Mouse (Mus musculus): ENCODE results near the gene Cxadr.
A peak's percentile ranks its signal among the peaks of the same experiment; 100 is the strongest.
"Not testable (repeated sequence)": the region's sequence is repeated elsewhere in the genome, so short reads cannot be mapped to it uniquely, and the experiment has no call there.

Cxadr gene

GRCm38 (mm10) chr16:78307476-78308192, 6.3 kb downstream of the Cxadr start:
- DNase-seq, result no peak

- no peak for DNase-seq
Observed at GRCm38 (mm10) chr16:78309258-78309657, 8.0 kb downstream of the Cxadr start.

GRCm38 (mm10) chr16:78313135-78313887, 12.0 kb downstream of the Cxadr start:
- no peak for DNase-seq

GRCm38 (mm10) chr16:78314026-78314425, 12.7 kb downstream of the Cxadr start:
- no peak for DNase-seq

- peak; percentile 36 for DNase-seq
Observed at GRCm38 (mm10) chr16:78316849-78317248, 15.6 kb downstream of the Cxadr start.

- no peak for DNase-seq
Observed at GRCm38 (mm10) chr16:78317960-78318359, 16.7 kb downstream of the Cxadr start.

- no peak for DNase-seq
Observed at GRCm38 (mm10) chr16:78319711-78320110, 18.4 kb downstream of the Cxadr start.

- no peak for DNase-seq
Observed at GRCm38 (mm10) chr16:78321559-78321958, 20.3 kb downstream of the Cxadr start.

GRCm38 (mm10) chr16:78322140-78322539, 20.9 kb downstream of the Cxadr start:
- DNase-seq, result no peak

GRCm38 (mm10) chr16:78325972-78326848, 24.9 kb downstream of the Cxadr start:
- DNase-seq, result no peak

GRCm38 (mm10) chr16:78327562-78327961, 26.3 kb downstream of the Cxadr start:
- no peak for DNase-seq

- DNase-seq, result no peak
Observed at GRCm38 (mm10) chr16:78327999-78328398, 26.7 kb downstream of the Cxadr start.

- no peak for DNase-seq
Observed at GRCm38 (mm10) chr16:78337226-78337625, 35.9 kb downstream of the Cxadr start.

- DNase-seq, result no peak
Observed at GRCm38 (mm10) chr16:78341356-78341755, 40.1 kb downstream of the Cxadr start.

- DNase-seq, result no peak
Observed at GRCm38 (mm10) chr16:78342767-78343166, 41.5 kb downstream of the Cxadr start.

GRCm38 (mm10) chr16:78343792-78344191, 42.5 kb downstream of the Cxadr start:
- DNase-seq, result no peak

GRCm38 (mm10) chr16:78346662-78347327, 45.5 kb downstream of the Cxadr start:
- DNase-seq, result no peak

GRCm38 (mm10) chr16:78347328-78347926, 46.1 kb downstream of the Cxadr start:
- DNase-seq, result no peak

- DNase-seq, result no peak
Observed at GRCm38 (mm10) chr16:78357757-78358156, 56.5 kb downstream of the Cxadr start.

GRCm38 (mm10) chr16:78361466-78361865, 60.2 kb downstream of the Cxadr start:
- DNase-seq, result no peak

GRCm38 (mm10) chr16:78364554-78364953, 63.3 kb downstream of the Cxadr start:
- DNase-seq, result not testable (repeated sequence)

- DNase-seq, result no peak
Observed at GRCm38 (mm10) chr16:78371491-78372046, 70.3 kb downstream of the Cxadr start.

All from cerebellum, adult 9-10 months (tissue).